Mouse (Mus musculus): ENCODE results near the gene Ubxn7. TPM values are rescaled to one million over a fixed set of nuclear protein-coding genes. Genes with fewer than 3 reads are reported as not detected.

Ubxn7 gene
- polyA plus RNA-seq, 1 experiment from 2014 or later: 14.7 TPM

DNA sequence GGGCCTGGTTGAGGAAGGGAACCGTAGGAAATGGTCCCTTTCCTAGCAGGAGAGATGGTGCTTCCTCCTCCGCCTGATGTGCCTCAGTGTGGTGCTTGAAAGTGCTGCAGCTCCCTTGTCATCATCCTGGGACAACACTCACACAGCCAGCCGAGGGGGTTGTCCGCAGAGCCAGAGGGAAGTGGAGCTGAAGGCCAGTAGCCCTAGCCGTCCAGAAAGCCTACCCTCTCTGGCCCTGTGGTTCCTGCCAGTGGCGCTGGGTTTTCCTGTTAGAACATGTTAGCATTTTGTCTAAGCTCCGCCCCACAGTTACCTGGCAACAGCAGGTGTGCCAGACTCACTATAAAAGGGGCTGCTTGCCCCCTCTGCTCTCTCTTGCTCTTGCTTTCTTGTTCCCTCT lies 8.1 kb upstream of the Ubxn7 start:
- H3K27ac ChIP-seq (ENCODE audit: low read length): no peak overlapping the region
- no peaks in the 10 kb centered on the region for H3K4me1 ChIP-seq (ENCODE audit: control insufficient read depth, insufficient read depth, low read length)
- no peak overlapping the region for H3K4me2 ChIP-seq (ENCODE audit: low read depth, low read length)
- no peaks in the 10 kb centered on the region for H3K9me3 ChIP-seq (ENCODE audit: control insufficient read depth, low read length)
- no peaks in the 10 kb centered on the region for H3K36me3 ChIP-seq (ENCODE audit: control insufficient read depth, insufficient read depth, low read length)
- WGBS: 32% methylated on average over 7 of the region's 7 CpGs
- no peak for ATAC-seq
- 0 out of 2 replicates have a peak overlapping the region, but pooled peaks have one; percentile 8 for H3K9ac ChIP-seq (ENCODE audit: low read depth, low read length)
- H3K27me3 ChIP-seq (replicated peaks; ENCODE audit: control insufficient read depth, insufficient read depth, low read length): no peaks in the 10 kb centered on the region
- no peak overlapping the region for H3K4me3 ChIP-seq (ENCODE audit: low read length)

DNA sequence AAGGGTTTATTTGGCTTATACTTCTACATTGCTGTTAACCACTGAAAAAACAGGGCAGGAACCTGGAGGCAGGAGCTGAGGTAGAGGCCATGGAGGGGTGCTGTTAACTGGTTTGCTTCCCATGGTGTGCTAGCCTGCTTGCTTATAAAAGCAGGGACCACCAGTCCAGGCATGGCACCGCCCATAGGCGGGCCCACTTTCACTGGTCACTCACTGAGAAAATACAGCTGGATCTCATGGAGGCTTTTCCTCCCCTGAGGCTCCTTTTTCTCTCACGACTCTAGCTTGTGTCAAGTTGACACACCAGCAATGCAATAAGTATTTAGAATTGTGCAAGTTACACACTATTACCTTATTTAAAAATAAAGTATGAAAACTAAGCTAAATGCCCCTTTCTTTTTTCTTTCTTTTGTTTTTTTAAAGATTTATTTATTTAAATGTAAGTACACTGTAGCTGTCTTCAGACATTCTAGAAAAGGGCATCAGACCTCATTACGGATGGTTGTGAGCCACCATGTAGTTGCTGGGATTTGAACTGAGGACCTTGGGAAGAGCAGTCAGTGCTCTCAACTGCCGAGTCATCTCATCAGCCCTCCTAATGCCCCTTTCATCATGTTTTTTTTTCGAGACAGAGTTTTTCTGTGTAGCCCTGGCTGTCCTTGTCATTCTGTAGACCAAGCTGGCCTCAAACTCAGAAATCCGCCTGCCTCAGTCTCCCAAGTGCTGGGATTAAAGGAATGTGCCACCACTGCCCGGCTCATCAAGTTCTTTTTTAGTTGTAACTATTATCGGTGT lies 984 bp upstream of the Ubxn7 start:
- 46% methylated on average over 9 of the region's 9 CpGs for WGBS
- no peak overlapping the region for H3K9ac ChIP-seq (ENCODE audit: low read depth, low read length)
- no peaks in the 10 kb centered on the region for H3K36me3 ChIP-seq (ENCODE audit: control insufficient read depth, insufficient read depth, low read length)
- 0 out of 2 replicates have a peak, but pooled peaks cover 2% of the 10 kb centered on the region for H3K4me1 ChIP-seq (ENCODE audit: control insufficient read depth, insufficient read depth, low read length)
- H3K4me2 ChIP-seq (ENCODE audit: low read depth, low read length): no peak overlapping the region; the same call in 1 of the 2 replicates
- no peak overlapping the region for H3K27ac ChIP-seq (ENCODE audit: low read length)
- no peaks in the 10 kb centered on the region for H3K27me3 ChIP-seq (replicated peaks; ENCODE audit: control insufficient read depth, insufficient read depth, low read length)
- no peaks in the 10 kb centered on the region for H3K9me3 ChIP-seq (ENCODE audit: control insufficient read depth, low read length)
- no peak for ATAC-seq
- H3K4me3 ChIP-seq (ENCODE audit: low read length): no peak overlapping the region

DNA sequence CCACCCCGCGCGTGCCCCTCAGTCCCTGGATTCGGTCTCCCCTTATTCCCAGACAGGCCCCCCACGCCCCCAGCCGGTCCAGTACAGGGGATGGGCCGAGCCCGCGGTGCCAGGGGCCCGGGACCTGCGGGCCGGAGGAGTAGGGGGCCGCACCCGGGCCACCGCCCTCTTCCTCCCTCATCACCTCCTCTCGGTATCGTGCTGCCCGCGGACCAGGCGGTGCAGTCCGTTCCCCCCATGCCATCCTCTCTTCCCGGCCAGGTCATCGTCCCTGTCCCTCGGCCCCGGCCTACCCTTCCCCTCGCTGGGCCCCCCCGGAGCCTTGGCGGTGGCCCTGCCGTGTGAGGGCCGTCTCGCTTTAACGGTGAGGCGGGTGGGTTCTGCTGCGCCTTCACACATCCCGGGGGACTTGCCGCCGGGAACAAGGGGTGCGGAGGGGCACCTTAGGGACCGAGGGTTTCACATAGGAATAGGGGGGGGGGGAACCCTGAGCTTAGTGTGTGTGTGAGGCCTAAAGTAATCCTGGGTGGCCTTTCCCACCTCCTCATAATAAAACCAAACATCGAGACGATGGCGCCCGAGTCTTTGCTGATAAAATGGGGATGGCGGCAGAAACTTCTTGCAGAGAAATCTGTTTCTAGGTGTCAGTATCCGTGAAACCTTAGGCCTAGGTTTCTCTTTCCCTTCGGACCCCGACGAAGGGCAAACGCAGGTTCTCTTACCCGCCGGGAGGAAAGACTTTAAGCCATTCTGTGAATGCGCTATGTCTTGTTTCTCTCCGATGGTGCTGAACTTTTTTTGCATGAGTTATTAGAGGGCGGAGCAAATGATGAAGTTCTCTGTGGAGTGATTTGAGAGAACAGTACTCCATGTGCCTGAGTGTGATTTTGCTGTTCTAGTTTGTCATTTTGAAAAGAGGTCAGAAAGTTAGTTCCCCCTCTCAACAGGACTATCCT lies 777 bp downstream of the Ubxn7 start:
- H3K4me3 ChIP-seq (ENCODE audit: low read length): peak overlapping the region; percentile 85
- no peaks in the 10 kb centered on the region for H3K9me3 ChIP-seq (ENCODE audit: control insufficient read depth, low read length)
- peak; percentile 83 for ATAC-seq
- H3K4me1 ChIP-seq (ENCODE audit: control insufficient read depth, insufficient read depth, low read length): peaks cover 2% of the 10 kb centered on the region; the same call in 1 of the 2 replicates
- no peaks in the 10 kb centered on the region for H3K36me3 ChIP-seq (ENCODE audit: control insufficient read depth, insufficient read depth, low read length)
- under 1% methylated on average over 51 of the region's 54 CpGs for WGBS
- no peaks in the 10 kb centered on the region for H3K27me3 ChIP-seq (replicated peaks; ENCODE audit: control insufficient read depth, insufficient read depth, low read length)
- peak overlapping the region; percentile 58 for H3K4me2 ChIP-seq (ENCODE audit: low read depth, low read length)
- H3K9ac ChIP-seq (ENCODE audit: low read depth, low read length): peak overlapping the region; percentile 92
- H3K27ac ChIP-seq (ENCODE audit: low read length): peak overlapping the region; percentile 95

DNA sequence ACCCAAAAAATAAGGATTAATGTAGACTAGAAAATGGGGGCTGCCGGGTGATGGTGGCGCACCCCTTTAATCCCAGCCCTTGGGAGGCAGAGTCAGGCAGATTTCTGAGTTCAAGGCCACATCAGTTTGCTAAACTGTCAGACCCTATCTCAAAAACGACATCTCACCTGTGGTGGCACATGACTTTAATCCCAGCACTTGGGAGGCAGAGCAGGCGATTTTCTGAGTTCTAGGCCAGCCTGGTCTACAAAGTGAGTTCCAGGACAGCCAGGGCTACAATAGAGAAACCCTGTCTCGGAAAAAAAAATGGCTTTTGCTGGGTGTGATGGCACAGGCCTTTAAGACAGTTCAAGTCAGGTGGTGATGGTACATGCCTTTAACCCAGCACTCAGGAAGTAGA lies 3.1 kb downstream of the Ubxn7 start:
- no peak overlapping the region for H3K27ac ChIP-seq (ENCODE audit: low read length)
- no peak for ATAC-seq
- no peaks in the 10 kb centered on the region for H3K9me3 ChIP-seq (ENCODE audit: control insufficient read depth, low read length)
- no peaks in the 10 kb centered on the region for H3K36me3 ChIP-seq (ENCODE audit: control insufficient read depth, insufficient read depth, low read length)
- WGBS: 90% methylated on average over 5 of the region's 5 CpGs
- H3K4me2 ChIP-seq (ENCODE audit: low read depth, low read length): no peak overlapping the region
- no peak overlapping the region for H3K9ac ChIP-seq (ENCODE audit: low read depth, low read length)
- no peak overlapping the region for H3K4me3 ChIP-seq (ENCODE audit: low read length)
- peaks cover 2% of the 10 kb centered on the region; the same call in 1 of the 2 replicates for H3K4me1 ChIP-seq (ENCODE audit: control insufficient read depth, insufficient read depth, low read length)
- H3K27me3 ChIP-seq (replicated peaks; ENCODE audit: control insufficient read depth, insufficient read depth, low read length): no peaks in the 10 kb centered on the region

DNA sequence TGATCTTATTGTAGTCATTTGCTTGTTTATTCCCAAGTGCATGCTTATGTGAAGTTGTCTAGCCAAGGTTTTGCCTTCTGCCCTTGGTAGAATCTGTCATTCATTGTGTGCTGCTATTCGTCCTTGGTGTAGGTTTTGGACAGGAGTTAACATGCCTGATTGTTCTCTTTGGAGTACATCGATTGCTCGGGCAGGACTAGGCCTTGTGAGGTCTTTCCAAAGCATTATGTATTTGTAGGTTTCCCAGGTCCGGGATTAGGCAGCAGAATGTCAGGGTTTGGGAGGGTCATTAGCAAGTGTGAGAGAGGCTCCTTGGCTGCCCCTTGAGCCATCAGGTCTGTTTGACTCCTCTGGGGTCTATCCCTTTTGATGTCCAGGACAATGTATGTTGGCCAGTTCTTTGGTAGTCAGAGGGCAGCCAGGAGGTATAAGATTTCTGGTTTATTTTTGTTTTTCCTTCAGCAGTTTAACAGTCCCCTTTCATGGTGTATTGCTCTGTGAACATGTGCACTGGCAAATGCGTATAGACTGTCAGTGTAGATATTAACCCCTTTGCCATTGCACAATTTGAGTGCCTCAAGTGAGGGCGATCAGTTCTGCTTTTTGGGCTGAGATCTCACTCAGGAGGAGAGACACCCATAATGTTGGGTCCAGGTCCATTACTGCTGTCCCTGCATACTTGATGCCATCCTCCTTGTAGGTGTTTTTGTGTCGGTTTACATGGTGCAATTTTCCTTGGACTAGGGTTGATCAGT lies 4.1 kb downstream of the Ubxn7 start:
- H3K9me3 ChIP-seq (ENCODE audit: control insufficient read depth, low read length): no peaks in the 10 kb centered on the region
- no peaks in the 10 kb centered on the region for H3K36me3 ChIP-seq (ENCODE audit: control insufficient read depth, insufficient read depth, low read length)
- H3K9ac ChIP-seq (ENCODE audit: low read depth, low read length): no peak overlapping the region
- H3K27me3 ChIP-seq (replicated peaks; ENCODE audit: control insufficient read depth, insufficient read depth, low read length): no peaks in the 10 kb centered on the region
- H3K27ac ChIP-seq (ENCODE audit: low read length): no peak overlapping the region
- no peak for ATAC-seq
- no peak overlapping the region for H3K4me3 ChIP-seq (ENCODE audit: low read length)
- 69% methylated on average over 7 of the region's 7 CpGs for WGBS
- no peak overlapping the region for H3K4me2 ChIP-seq (ENCODE audit: low read depth, low read length)
- no peaks in the 10 kb centered on the region; the same call in 1 of the 2 replicates for H3K4me1 ChIP-seq (ENCODE audit: control insufficient read depth, insufficient read depth, low read length)

DNA sequence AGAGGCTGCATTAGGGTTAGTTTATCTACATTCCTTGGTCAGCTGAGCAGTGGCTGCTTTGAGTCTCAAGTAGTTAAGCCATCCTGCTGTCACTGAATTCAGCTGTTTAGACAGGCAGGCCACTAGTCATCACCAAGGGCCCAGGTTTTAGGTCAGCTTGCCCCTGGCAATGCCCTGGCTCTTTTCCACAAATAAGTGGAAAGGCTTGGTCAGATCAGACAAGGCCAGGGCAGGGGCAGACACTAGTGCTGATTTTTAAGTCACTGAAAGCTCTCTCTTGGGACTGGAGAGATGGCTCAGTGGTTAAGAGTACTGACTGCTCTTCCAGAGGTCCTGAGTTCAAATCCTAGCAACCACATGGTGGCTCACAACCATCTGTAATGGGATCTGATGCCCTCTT lies 4.9 kb downstream of the Ubxn7 start:
- H3K27ac ChIP-seq (ENCODE audit: low read length): no peak overlapping the region
- no peak overlapping the region for H3K4me3 ChIP-seq (ENCODE audit: low read length)
- no peaks in the 10 kb centered on the region for H3K9me3 ChIP-seq (ENCODE audit: control insufficient read depth, low read length)
- H3K4me1 ChIP-seq (ENCODE audit: control insufficient read depth, insufficient read depth, low read length): no peaks in the 10 kb centered on the region; the same call in 1 of the 2 replicates
- no peaks in the 10 kb centered on the region for H3K27me3 ChIP-seq (replicated peaks; ENCODE audit: control insufficient read depth, insufficient read depth, low read length)
- H3K9ac ChIP-seq (ENCODE audit: low read depth, low read length): no peak overlapping the region
- no peak overlapping the region for H3K4me2 ChIP-seq (ENCODE audit: low read depth, low read length)
- H3K36me3 ChIP-seq (ENCODE audit: control insufficient read depth, insufficient read depth, low read length): no peaks in the 10 kb centered on the region
- no peak for ATAC-seq

DNA sequence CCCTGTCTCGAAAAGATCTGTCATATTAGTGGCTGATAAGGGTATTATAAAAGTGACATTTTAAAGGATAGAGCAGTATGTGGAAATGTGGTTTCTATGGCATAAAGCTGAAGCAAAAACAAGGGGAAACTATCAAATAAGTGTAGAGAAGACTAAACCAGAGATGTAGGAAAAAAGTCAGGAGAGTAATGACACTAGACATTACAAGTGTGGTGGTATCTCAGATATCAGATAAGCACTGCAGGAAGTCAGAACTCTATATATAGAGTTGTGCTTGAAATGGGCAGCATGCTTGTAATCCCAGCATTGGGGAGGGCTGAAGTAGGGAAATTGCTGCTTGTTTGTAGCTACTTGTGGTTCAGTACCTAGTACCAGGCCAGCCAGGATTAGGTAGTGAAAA lies 8.4 kb downstream of the Ubxn7 start:
- Histone ChIP-seq H3K9me3 (ENCODE audit: control insufficient read depth, low read length) (no peaks in the 10 kb centered on the region), H3K4me1 (ENCODE audit: control insufficient read depth, insufficient read depth, low read length) (no peaks in the 10 kb centered on the region; the same call in 1 of the 2 replicates), H3K27ac (ENCODE audit: low read length) (no peak overlapping the region), H3K36me3 (ENCODE audit: control insufficient read depth, insufficient read depth, low read length) (no peaks in the 10 kb centered on the region), H3K4me3 (ENCODE audit: low read length) (no peak overlapping the region), H3K9ac (ENCODE audit: low read depth, low read length) (no peak overlapping the region), H3K27me3 (replicated peaks; ENCODE audit: control insufficient read depth, insufficient read depth, low read length) (no peaks in the 10 kb centered on the region), H3K4me2 (ENCODE audit: low read depth, low read length) (no peak overlapping the region)
- 61% methylated on average over 1 of the region's 1 CpGs for WGBS
- no peak for ATAC-seq

DNA sequence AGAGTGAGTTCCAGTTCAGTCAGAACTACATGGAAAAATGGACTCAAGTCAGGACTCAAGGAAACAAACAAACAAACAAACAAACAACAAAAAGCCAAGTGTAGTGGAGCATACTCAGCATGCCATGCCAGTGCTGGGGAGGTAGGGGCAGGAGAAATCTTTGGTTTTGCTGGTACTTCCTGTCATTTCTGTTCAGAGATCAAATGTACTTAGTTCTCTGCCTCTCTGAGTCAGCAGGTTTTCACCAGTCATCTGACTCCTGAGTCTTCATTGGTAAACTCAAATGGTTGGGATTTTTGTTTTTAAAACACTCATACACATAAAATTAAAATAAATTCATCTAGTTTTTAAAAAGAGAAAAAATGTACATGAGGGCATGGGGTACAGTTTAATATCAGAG lies 13.5 kb downstream of the Ubxn7 start:
- no peak for ATAC-seq
- Histone ChIP-seq H3K9me3 (ENCODE audit: control insufficient read depth, low read length) (no peaks in the 10 kb centered on the region), H3K36me3 (ENCODE audit: control insufficient read depth, insufficient read depth, low read length) (no peaks in the 10 kb centered on the region), H3K27me3 (replicated peaks; ENCODE audit: control insufficient read depth, insufficient read depth, low read length) (no peaks in the 10 kb centered on the region), H3K4me3 (ENCODE audit: low read length) (no peak overlapping the region), H3K27ac (ENCODE audit: low read length) (no peak overlapping the region), H3K9ac (ENCODE audit: low read depth, low read length) (no peak overlapping the region), H3K4me1 (ENCODE audit: control insufficient read depth, insufficient read depth, low read length) (no peaks in the 10 kb centered on the region), H3K4me2 (ENCODE audit: low read depth, low read length) (no peak overlapping the region)

DNA sequence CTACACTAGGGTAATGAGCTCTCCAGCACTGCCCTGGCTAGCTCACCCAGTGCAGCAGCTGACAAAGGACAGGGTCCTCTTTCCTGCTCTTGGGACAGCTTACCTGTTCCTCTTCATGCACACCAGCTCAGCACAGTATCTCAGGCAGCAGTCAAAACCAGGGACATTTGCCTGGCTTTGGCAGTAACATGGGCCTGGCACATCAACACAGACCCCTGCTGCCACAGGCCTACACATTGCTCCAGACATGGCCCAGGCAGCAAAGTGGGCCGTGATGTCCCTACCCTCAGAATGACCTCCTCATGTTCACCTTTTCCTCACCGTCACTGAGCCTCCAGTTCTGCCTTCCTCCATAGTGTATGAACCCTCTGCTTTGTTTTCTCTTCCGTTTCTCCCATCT lies 18.7 kb downstream of the Ubxn7 start:
- no peak for ATAC-seq
- 93% methylated on average over 3 of the region's 3 CpGs for WGBS
- H3K4me3 ChIP-seq (ENCODE audit: low read length): no peak overlapping the region

More for the DNA sequence above, 18.7 kb downstream of the Ubxn7 start:
- Histone ChIP-seq H3K36me3 (ENCODE audit: control insufficient read depth, insufficient read depth, low read length) (0 out of 2 replicates have a peak, but pooled peaks cover 5% of the 10 kb centered on the region), H3K27ac (ENCODE audit: low read length) (no peak overlapping the region), H3K9ac (ENCODE audit: low read depth, low read length) (no peak overlapping the region), H3K4me1 (ENCODE audit: control insufficient read depth, insufficient read depth, low read length) (no peaks in the 10 kb centered on the region), H3K4me2 (ENCODE audit: low read depth, low read length) (no peak overlapping the region), H3K9me3 (ENCODE audit: control insufficient read depth, low read length) (no peaks in the 10 kb centered on the region), H3K27me3 (replicated peaks; ENCODE audit: control insufficient read depth, insufficient read depth, low read length) (no peaks in the 10 kb centered on the region)

All from intestine, embryonic 16.5 days (tissue).